Mouse (Mus musculus): ENCODE results near the gene Pdf. TPM values are rescaled to one million over a fixed set of nuclear protein-coding genes. Genes with fewer than 3 reads are reported as not detected.

Gene Pdf
- polyA plus RNA-seq (2015; fragmentation: Nextera tagmentation; extraction: Ambion mirVana), result 15.6 and 20.7 TPM in 2 replicates

DNA sequence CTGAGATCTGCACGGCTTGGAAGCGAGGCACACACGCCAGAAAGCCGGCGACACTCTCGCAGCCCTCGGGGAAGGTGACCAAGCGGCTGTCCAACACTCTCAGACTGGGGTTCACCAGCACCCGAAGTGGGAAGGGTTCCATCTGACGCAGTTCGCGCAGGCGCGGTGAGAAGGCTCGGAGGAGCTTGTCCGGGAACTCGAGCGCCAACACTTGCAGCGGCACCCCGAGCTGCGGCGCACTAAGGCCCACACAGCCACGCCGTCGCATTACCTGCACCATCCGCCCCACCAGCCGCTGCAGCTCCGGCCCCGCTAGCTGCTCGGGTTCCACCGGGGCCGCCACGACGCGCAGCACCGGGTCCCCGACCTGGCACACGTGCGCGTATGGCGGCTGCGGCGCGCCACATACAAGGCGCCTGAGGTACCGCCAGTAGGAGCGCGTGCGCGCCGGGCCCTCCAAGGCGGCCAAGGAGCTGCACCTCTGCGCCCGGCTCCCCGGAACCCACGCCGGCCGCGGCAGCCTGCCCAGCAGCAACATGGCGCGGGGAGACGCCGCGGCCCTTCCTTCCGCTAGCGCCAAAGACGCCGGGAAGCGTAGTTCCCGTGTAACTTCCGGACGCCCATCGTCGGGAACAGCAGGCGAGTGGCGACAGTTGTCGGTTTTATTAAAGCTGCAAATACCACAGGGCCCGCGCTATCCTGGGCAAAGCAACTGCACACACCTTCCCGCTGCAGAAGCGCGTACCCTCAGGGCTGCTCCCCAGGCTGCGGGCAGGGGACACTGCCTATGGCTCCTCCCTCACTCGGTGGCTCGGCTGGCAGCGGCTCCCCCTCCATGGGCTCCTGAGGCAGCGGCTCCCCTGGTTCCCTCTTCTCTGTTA is at the start of gene Pdf:
Gene Pdf (minus strand): TSS at position 554 of the 881 bp plus-strand sequence.

DNA sequence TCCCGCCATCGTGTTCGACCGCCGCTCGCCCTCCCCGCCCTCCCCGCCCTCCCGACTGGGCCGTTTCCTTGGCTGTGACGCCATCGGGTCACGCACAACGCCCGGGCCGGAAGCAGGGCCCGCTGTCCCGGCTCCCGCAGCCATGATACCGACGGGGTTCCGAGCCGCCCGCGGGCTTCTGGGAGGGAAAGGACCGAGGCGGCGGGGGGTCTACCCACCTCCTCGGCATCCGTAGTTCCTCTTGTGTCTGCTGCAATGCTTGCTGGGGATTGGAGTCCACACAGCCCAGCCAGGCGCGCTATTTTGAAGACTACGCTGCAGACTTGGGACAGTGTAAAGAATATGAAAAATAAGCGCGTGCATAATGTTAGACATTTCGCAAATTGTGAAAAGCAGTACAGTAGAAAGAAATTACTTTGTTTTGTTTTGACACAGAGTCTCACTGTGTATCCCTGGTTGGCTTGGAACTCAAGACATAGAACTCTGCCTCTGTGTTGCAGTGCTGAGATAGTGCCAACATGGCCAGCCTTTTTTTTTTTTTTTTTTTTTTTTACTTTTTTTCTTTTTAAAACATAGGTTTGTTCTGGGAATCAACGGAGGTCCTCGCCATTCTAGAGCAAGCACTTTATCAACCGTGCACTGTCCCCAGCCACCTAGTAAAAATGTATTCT is 48.1 kb upstream of the Pdf start, which contains the start of gene Terf2:
Gene Terf2 (minus strand): TSS at position 182 of the 671 bp plus-strand sequence.

DNA sequence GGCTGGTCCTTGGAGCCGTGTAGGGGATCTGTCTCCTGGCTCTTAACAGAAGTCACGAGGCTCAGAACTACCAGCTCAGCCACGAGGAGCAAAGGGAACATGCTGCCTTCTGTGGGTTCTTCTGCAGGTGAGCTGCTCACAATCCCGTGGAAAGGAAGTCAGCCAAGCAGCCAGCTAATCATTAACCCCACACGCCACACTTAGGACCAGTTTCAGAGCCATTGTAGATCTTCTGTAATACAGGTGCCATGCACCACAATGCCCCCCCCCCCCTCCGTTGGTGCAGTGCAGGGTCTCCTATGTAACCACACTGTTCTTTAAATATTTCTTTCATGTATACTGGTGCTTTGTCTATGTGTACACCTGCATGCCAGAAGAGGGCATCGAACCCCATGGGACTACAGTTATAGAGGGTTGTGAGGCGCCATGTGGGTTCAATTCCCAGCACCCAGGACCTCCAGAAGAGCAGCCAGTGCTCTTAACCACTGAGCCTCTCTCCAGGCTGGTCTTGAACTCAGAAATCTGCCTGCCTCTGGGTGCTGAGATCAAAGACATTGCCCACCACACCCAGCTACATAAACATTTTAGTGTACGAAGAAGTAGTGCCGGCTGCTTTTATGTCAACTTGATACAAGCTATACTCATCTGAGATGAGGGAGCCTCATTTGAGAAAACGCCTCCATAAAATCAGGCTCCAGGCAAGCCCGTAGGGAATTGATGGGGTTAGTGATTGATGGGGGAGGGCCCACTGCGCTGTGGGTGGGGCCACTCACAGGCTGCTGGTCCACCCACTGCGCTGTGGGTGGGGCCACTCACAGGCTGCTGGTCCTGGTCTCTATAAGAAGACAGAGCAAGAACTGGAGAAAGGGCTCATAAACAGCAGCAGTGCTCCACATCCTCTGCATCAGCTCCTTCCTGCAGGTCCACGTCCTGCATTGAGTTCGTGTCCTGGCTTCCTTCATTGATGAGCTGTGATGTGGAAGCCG is 17.4 kb upstream of the Pdf start, which contains the start of gene Tmed6:
Gene Tmed6 (minus strand): TSS at position 134 of the 986 bp plus-strand sequence.

DNA sequence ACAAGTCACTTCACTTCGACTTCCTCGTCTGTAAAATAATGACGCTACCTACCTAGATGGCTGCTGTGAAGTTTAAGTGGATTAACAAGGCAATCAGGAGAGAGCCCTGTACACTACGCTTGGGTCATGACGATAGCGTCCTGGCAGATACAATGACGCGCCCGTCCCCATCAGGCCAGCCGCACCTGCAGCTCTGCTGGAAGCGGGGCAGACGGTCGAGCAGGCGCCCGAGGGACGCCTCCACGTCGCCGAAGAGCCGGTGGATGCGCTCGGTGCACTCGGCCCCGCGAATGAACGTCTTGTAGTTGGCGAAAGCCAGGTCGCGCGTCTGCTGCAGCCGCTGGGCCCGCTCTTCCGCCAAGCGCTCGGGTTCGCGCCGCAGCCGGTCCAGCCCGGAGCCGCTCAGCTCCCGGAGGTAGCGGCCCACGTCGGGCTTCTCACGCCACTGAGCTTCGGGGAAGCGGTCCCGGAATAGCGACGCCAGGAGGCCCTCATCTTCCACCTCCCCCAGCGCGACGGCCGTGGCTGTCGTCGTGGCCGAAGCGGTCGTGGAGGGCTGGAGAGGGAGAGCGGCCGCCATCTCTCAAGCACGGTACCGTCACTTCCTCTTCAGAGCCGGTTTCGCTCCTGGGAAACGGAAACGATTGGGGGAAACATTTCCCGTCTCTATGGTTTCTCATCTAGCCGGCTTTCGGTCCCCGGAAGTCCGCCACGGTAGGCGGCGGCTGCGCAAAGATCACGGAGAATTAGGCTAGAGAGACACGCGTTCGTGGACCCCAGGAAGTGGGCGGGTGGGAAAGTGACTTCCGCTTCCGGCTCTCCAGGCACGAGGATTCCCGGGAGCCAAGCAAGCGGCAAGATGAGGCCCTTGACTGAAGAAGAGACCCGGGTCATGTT is 7.9 kb upstream of the Pdf start, which contains the start of the genes Cog8 and Nip7:
Gene Cog8 (minus strand): TSS at position 614 of the 897 bp plus-strand sequence.
Gene Nip7 (plus strand): TSS at position 802 of the 897 bp plus-strand sequence.

DNA sequence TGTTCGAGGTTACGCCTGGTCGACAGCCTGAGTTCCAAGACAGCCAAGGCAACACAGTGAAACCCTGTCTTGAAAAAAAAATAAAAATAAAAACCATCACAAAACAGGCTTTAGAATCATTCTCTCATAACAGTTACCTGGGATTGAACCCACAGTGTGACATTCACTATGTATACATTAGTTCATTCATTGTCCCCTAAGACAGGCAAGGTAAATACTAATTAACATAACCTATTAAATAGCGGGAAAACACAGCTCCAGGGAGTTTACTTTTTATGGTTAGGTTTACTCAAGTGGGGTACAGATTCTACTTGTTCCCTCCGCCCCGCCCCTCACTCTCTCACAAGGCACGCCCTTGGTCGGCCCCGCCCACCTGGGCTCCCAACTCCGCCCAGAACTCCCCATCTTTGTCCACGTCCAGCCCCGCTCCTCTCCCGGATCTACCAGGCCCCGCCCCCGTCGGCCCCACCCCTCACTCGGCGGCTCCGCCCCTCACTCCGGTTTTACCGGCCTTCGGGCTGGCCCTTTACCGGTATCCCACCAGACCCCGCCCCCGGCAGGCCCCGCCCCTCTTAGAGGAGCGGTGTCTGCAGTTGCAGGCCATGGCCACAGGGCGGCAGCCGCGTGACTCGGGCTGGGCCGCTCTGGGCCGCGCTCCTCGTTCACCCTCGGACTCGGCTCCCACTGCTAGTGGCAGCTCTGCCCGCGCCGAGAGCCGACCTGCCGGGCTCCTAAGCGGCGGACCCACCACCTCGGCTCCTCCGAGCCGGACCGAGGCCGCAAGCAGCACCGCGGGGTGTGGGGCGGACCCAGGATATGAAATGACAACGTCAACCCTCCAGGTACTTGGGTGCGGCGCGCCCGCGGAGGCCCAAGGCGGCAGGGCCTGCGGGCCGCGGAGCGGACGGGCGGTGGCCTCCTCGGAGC is 17.5 kb downstream of the Pdf start, which contains the start of gene Vps4a:
Gene Vps4a (plus strand): TSS at position 573 of the 927 bp plus-strand sequence.

Other genes starting within 250 kb of the Pdf start
- 0.11 and 0.12 TPM in 2 replicates for gene Has3, start 178.4 kb downstream of the Pdf start, polyA plus RNA-seq (2015; fragmentation: Nextera tagmentation; extraction: Ambion mirVana)
- gene Utp4, start 155.0 kb downstream of the Pdf start, polyA plus RNA-seq (2015; fragmentation: Nextera tagmentation; extraction: Ambion mirVana), result 41.9 and 43.2 TPM in 2 replicates
- 7.0 and 9.8 TPM in 2 replicates for gene Sntb2, start 112.9 kb downstream of the Pdf start, polyA plus RNA-seq (2015; fragmentation: Nextera tagmentation; extraction: Ambion mirVana)
- 30.2 and 31.6 TPM in 2 replicates for gene Vps4a, start 17.4 kb downstream of the Pdf start, polyA plus RNA-seq (2015; fragmentation: Nextera tagmentation; extraction: Ambion mirVana)
- gene Cog8, start 8.1 kb upstream of the Pdf start, polyA plus RNA-seq (2015; fragmentation: Nextera tagmentation; extraction: Ambion mirVana), result 16.4 and 18.0 TPM in 2 replicates
- gene Nip7, start 8.3 kb upstream of the Pdf start, polyA plus RNA-seq (2015; fragmentation: Nextera tagmentation; extraction: Ambion mirVana), result 54.8 and 56.4 TPM in 2 replicates
- gene Tmed6, start 17.0 kb upstream of the Pdf start, polyA plus RNA-seq (2015; fragmentation: Nextera tagmentation; extraction: Ambion mirVana), result 0.15 and 1.6 TPM in 2 replicates
- 14.7 and 15.3 TPM in 2 replicates for gene Terf2, start 47.9 kb upstream of the Pdf start, polyA plus RNA-seq (2015; fragmentation: Nextera tagmentation; extraction: Ambion mirVana)
- 19.3 and 19.4 TPM in 2 replicates for gene Cyb5b, start 102.0 kb upstream of the Pdf start, polyA plus RNA-seq (2015; fragmentation: Nextera tagmentation; extraction: Ambion mirVana)
- gene Nfat5, start 244.9 kb upstream of the Pdf start, polyA plus RNA-seq (2015; fragmentation: Nextera tagmentation; extraction: Ambion mirVana), result 6.2 and 8.8 TPM in 2 replicates

Measured in spleen, postnatal 0 days (tissue).